Mouse (Mus musculus) effector memory CD4-positive, alpha-beta T cell, adult 7 months (primary cell): ENCODE data around the gene Lrrc4b. TPM values are rescaled to one million over a fixed set of nuclear protein-coding genes. Genes with fewer than 3 reads are reported as not detected.

Experiments used
- polyA plus RNA-seq: library from polyadenylated mRNA; unstranded; fragments of 100-300 nt; shearing (Covaris generic); gene quantifications from one replicate; pipeline ENCODE4 v1.2.1, GENCODE M21; 2017

The Lrrc4b gene
- polyA plus RNA-seq, result 0.13 TPM

GRCm38 (mm10) chr7:44428968-44429521, at the start of gene Lrrc4b:
Lrrc4b (plus strand) TSS chr7:44429018.

GRCm38 (mm10) chr7:44383980-44384715, 44.7 kb upstream of the Lrrc4b start, which contains the start of gene Syt3:
Syt3 (plus strand) TSS chr7:44384102.

GRCm38 (mm10) chr7:44385720-44386119, 43.1 kb upstream of the Lrrc4b start, which contains the start of gene 1700008O03Rik:
1700008O03Rik (minus strand) TSS chr7:44385820.

GRCm38 (mm10) chr7:44465111-44465510, 36.3 kb downstream of the Lrrc4b start, which contains the start of gene Aspdh:
Aspdh (plus strand) TSS chr7:44465391.

GRCm38 (mm10) chr7:44467811-44468411, 39.1 kb downstream of the Lrrc4b start, which contains the start of gene Josd2:
Josd2 (plus strand) TSS chr7:44467980.

GRCm38 (mm10) chr7:44495992-44496770, 67.4 kb downstream of the Lrrc4b start, which contains the start of the genes Emc10 and Fam71e1:
Emc10 (minus strand) TSS chr7:44496529.
Fam71e1 (plus strand) TSS chr7:44496581.

Other genes starting within 250 kb of the Lrrc4b start
- not detected for gene Klk1b24, start 240.8 kb upstream of the Lrrc4b start, polyA plus RNA-seq
- not detected for gene Klk1b3, start 230.8 kb upstream of the Lrrc4b start, polyA plus RNA-seq
- not detected for gene Klk1b4, start 221.6 kb upstream of the Lrrc4b start, polyA plus RNA-seq
- gene Klk1b5, start 213.1 kb upstream of the Lrrc4b start, polyA plus RNA-seq, result not detected
- not detected for gene Klk1, start 203.7 kb upstream of the Lrrc4b start, polyA plus RNA-seq
- not detected for gene Gm36864, start 192.8 kb upstream of the Lrrc4b start, polyA plus RNA-seq
- gene 1700028J19Rik, start 182.3 kb upstream of the Lrrc4b start, polyA plus RNA-seq, result 0.62 TPM
- 218 TPM for gene 2410002F23Rik, start 182.3 kb upstream of the Lrrc4b start, polyA plus RNA-seq
- gene Acp4, start 171.6 kb upstream of the Lrrc4b start, polyA plus RNA-seq, result not detected
- gene Gm15517, start 167.6 kb upstream of the Lrrc4b start, polyA plus RNA-seq, result not detected
- 0.29 TPM for gene Clec11a, start 122.1 kb upstream of the Lrrc4b start, polyA plus RNA-seq
- gene Shank1, start 118.8 kb upstream of the Lrrc4b start, polyA plus RNA-seq, result 0.13 TPM
- 0.20 TPM for gene Syt3, start 44.9 kb upstream of the Lrrc4b start, polyA plus RNA-seq
- gene 1700008O03Rik, start 43.2 kb upstream of the Lrrc4b start, polyA plus RNA-seq, result not detected
- 0.57 TPM for gene Aspdh, start 36.4 kb downstream of the Lrrc4b start, polyA plus RNA-seq
- gene Josd2, start 39.0 kb downstream of the Lrrc4b start, polyA plus RNA-seq, result 61.2 TPM
- gene Emc10, start 67.5 kb downstream of the Lrrc4b start, polyA plus RNA-seq, result 164 TPM
- gene Fam71e1, start 67.6 kb downstream of the Lrrc4b start, polyA plus RNA-seq, result 2.0 TPM
- not detected for gene Mybpc2, start 95.6 kb downstream of the Lrrc4b start, polyA plus RNA-seq
- gene Spib, start 103.1 kb downstream of the Lrrc4b start, polyA plus RNA-seq, result 0.54 TPM
- gene Pold1, start 119.8 kb downstream of the Lrrc4b start, polyA plus RNA-seq, result 49.4 TPM
- gene Nr1h2, start 124.9 kb downstream of the Lrrc4b start, polyA plus RNA-seq, result 217 TPM
- not detected for gene Napsa, start 143.4 kb downstream of the Lrrc4b start, polyA plus RNA-seq
- gene Kcnc3, start 161.6 kb downstream of the Lrrc4b start, polyA plus RNA-seq, result 0.16 TPM
- 0.89 TPM for gene Myh14, start 241.8 kb downstream of the Lrrc4b start, polyA plus RNA-seq